21 mouse cellular contexts compared by ENCODE assay signal in the genomic region with DNA sequence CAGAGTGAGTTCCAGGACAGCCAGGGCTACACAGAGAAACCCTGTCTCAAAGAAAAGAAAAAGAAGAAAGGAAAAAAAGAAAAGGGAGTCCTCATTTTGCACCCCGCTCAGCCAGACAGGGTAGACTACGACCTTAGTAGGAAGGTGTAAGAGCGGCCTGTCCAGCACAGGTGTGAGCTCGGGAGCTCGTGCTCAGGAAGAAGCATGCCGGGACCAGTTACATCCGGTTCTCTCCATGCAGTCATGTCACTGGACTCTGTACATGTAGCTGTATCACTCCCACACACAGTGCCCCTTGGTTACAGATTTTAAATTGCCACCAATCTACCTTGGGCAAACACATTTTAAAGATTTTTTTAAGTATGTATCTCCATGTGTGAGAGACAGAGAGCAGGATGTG.
A peak's percentile ranks its signal among the peaks of the same experiment; 100 is the strongest.
DNase-seq lines count a peak whose midpoint lies in the region; ATAC-seq and TF ChIP-seq lines count a peak whose summit lies in the region.
"Had no signal": no experiment of that assay in that cellular context is flagged by ENCODE, and none has a peak within 500 bp of the region (broad histone marks: within the 10 kb centered on the region; RNA-seq: fewer than 3 reads in every experiment).

No protein-coding gene starts in this region.

- H3K9ac ChIP-seq in intestine, embryonic 16.5 days (ENCODE audit: low read depth, low read length): no peak overlapping the region
- no peak overlapping the region for H3K9ac ChIP-seq in intestine, embryonic 15.5 days
- H3K9ac ChIP-seq in kidney, embryonic 16.5 days (replicated peaks; ENCODE audit: low read length): no peak overlapping the region
- no peak overlapping the region for H3K9ac ChIP-seq in kidney, embryonic 14.5 days (ENCODE audit: low read depth, low read length)
- H3K9ac ChIP-seq in stomach, postnatal 0 days (ENCODE audit: low read length): no peak overlapping the region
- H3K9ac ChIP-seq: heart, embryonic 13.5 days; hindbrain, embryonic 13.5 days had no signal

- no peak overlapping the region for H3K4me2 ChIP-seq in intestine, embryonic 16.5 days (ENCODE audit: low read depth, low read length)
- H3K4me2 ChIP-seq in intestine, embryonic 15.5 days (replicated peaks): no peak overlapping the region
- H3K4me2 ChIP-seq in kidney, embryonic 16.5 days (replicated peaks; ENCODE audit: low read depth, low read length): no peak overlapping the region
- H3K4me2 ChIP-seq in kidney, embryonic 14.5 days (replicated peaks; ENCODE audit: low read depth, low read length): no peak overlapping the region
- H3K4me2 ChIP-seq in stomach, postnatal 0 days (replicated peaks; ENCODE audit: low read depth): no peak overlapping the region
- H3K4me2 ChIP-seq: heart, embryonic 13.5 days; hindbrain, embryonic 13.5 days had no signal

- H3K36me3 ChIP-seq in intestine, embryonic 16.5 days (ENCODE audit: control insufficient read depth, insufficient read depth, low read length): no peaks in the 10 kb centered on the region
- no peaks in the 10 kb centered on the region for H3K36me3 ChIP-seq in intestine, embryonic 15.5 days
- H3K36me3 ChIP-seq in kidney, embryonic 16.5 days (ENCODE audit: insufficient read depth, low read length): no peaks in the 10 kb centered on the region
- H3K36me3 ChIP-seq in kidney, embryonic 14.5 days (ENCODE audit: control insufficient read depth, insufficient read depth, low read length): no peaks in the 10 kb centered on the region
- no peaks in the 10 kb centered on the region for H3K36me3 ChIP-seq in stomach, postnatal 0 days (ENCODE audit: control insufficient read depth, insufficient read depth, low read length)
- H3K36me3 ChIP-seq: embryonic facial prominence, embryonic 10.5 days; heart, embryonic 13.5 days; hindbrain, embryonic 13.5 days had no signal

- no peak overlapping the region for H3K27ac ChIP-seq in intestine, embryonic 16.5 days (ENCODE audit: low read length)
- H3K27ac ChIP-seq in intestine, embryonic 15.5 days: no peak overlapping the region
- H3K27ac ChIP-seq in kidney, embryonic 16.5 days (ENCODE audit: low read length): no peak overlapping the region
- H3K27ac ChIP-seq in kidney, embryonic 14.5 days (ENCODE audit: low read depth, low read length): no peak overlapping the region
- H3K27ac ChIP-seq in stomach, postnatal 0 days (replicated peaks): no peak overlapping the region
- H3K27ac ChIP-seq: embryonic facial prominence, embryonic 10.5 days; heart, embryonic 13.5 days; hindbrain, embryonic 13.5 days had no signal

- DNase-seq in kidney, postnatal 10 days: peak; percentile 47
- no peak for DNase-seq in stomach, postnatal 0 days (ENCODE audit: low spot score)
- DNase-seq in ovary, postnatal 10 days (ENCODE audit: low spot score): no peak
- DNase-seq: adrenal gland, adult 2 months; adrenal gland, postnatal 25 days; cerebellum, adult 18-20 months; cerebellum, adult 9-11 months; gastrocnemius, postnatal 36 days; heart, adult 11 months; heart, postnatal 36 days had no signal

- H3K4me1 ChIP-seq in intestine, embryonic 16.5 days (ENCODE audit: control insufficient read depth, insufficient read depth, low read length): 0 out of 2 replicates have a peak, but pooled peaks cover 3% of the 10 kb centered on the region
- no peaks in the 10 kb centered on the region for H3K4me1 ChIP-seq in intestine, embryonic 15.5 days (replicated peaks)
- H3K4me1 ChIP-seq in kidney, embryonic 16.5 days (ENCODE audit: insufficient read depth, low read length): no peaks in the 10 kb centered on the region
- H3K4me1 ChIP-seq in kidney, embryonic 14.5 days (ENCODE audit: control insufficient read depth, insufficient read depth, low read length): no peaks in the 10 kb centered on the region
- no peaks in the 10 kb centered on the region for H3K4me1 ChIP-seq in stomach, postnatal 0 days (replicated peaks; ENCODE audit: control insufficient read depth, insufficient read depth)
- H3K4me1 ChIP-seq: embryonic facial prominence, embryonic 10.5 days; heart, embryonic 13.5 days; hindbrain, embryonic 13.5 days had no signal

- H3K4me3 ChIP-seq in intestine, embryonic 16.5 days (ENCODE audit: low read length): no peak overlapping the region
- H3K4me3 ChIP-seq in intestine, embryonic 15.5 days (replicated peaks): no peak overlapping the region
- no peak overlapping the region for H3K4me3 ChIP-seq in kidney, embryonic 16.5 days (ENCODE audit: low read length)
- H3K4me3 ChIP-seq in kidney, embryonic 14.5 days (ENCODE audit: low read length): no peak overlapping the region
- no peak overlapping the region for H3K4me3 ChIP-seq in stomach, postnatal 0 days (ENCODE audit: low read depth, low read length)
- H3K4me3 ChIP-seq: embryonic facial prominence, embryonic 10.5 days; heart, embryonic 13.5 days; hindbrain, embryonic 13.5 days had no signal

- H3K9me3 ChIP-seq in intestine, embryonic 16.5 days (ENCODE audit: control insufficient read depth, low read length): no peaks in the 10 kb centered on the region
- no peaks in the 10 kb centered on the region for H3K9me3 ChIP-seq in intestine, embryonic 15.5 days
- H3K9me3 ChIP-seq in kidney, embryonic 16.5 days (ENCODE audit: low read length): no peaks in the 10 kb centered on the region
- H3K9me3 ChIP-seq in kidney, embryonic 14.5 days (ENCODE audit: control insufficient read depth, low read length): no peaks in the 10 kb centered on the region
- H3K9me3 ChIP-seq in stomach, postnatal 0 days (ENCODE audit: control insufficient read depth, low read length): no peaks in the 10 kb centered on the region
- H3K9me3 ChIP-seq: embryonic facial prominence, embryonic 10.5 days; heart, embryonic 13.5 days; hindbrain, embryonic 13.5 days had no signal

- WGBS in intestine, embryonic 16.5 days: 92% methylated on average over 7 of the region's 7 CpGs
- 91% methylated on average over 7 of the region's 7 CpGs for WGBS in intestine, embryonic 15.5 days
- 84% methylated on average over 7 of the region's 7 CpGs for WGBS in kidney, embryonic 16.5 days
- WGBS in kidney, embryonic 14.5 days: 94% methylated on average over 7 of the region's 7 CpGs
- 90% methylated on average over 7 of the region's 7 CpGs for WGBS in stomach, postnatal 0 days

- TF ChIP-seq CTCF in stomach, postnatal 0 days (IDR thresholded peaks at IDR 0.05; ENCODE audit: low read depth): no peak

- TF ChIP-seq EP300 in stomach, postnatal 0 days (optimal IDR thresholded peaks at IDR 0.05): no peak

- H3K27me3 ChIP-seq in intestine, embryonic 16.5 days (replicated peaks; ENCODE audit: control insufficient read depth, insufficient read depth, low read length): no peaks in the 10 kb centered on the region
- no peaks in the 10 kb centered on the region for H3K27me3 ChIP-seq in intestine, embryonic 15.5 days (replicated peaks)
- H3K27me3 ChIP-seq in kidney, embryonic 16.5 days (ENCODE audit: insufficient read depth, low read length): no peaks in the 10 kb centered on the region
- H3K27me3 ChIP-seq in kidney, embryonic 14.5 days (ENCODE audit: control insufficient read depth, insufficient read depth, low read length): no peaks in the 10 kb centered on the region
- H3K27me3 ChIP-seq in stomach, postnatal 0 days (ENCODE audit: control insufficient read depth, insufficient read depth, low read length): no peaks in the 10 kb centered on the region
- H3K27me3 ChIP-seq: CH12.LX; heart, embryonic 13.5 days; hindbrain, embryonic 13.5 days; Patski had no signal

- peak; percentile 66 for ATAC-seq in intestine, embryonic 16.5 days
- no peak; the same call in 1 of the 2 replicates for ATAC-seq in intestine, embryonic 15.5 days
- peak; percentile 64; the same call in 1 of the 2 replicates for ATAC-seq in kidney, embryonic 16.5 days (ENCODE audit: low FRiP score, low TSS enrichment)
- no peak for ATAC-seq in kidney, embryonic 14.5 days (ENCODE audit: low FRiP score, low TSS enrichment)
- peak; percentile 42; the same call in 1 of the 2 replicates for ATAC-seq in stomach, postnatal 0 days (ENCODE audit: low FRiP score, low TSS enrichment)
- ATAC-seq: activated CD4-positive, CD25-positive, alpha-beta regulatory T cell, adult 4 months; forebrain, embryonic 14.5 days; Patski had no signal

Comparison
In these comparisons a context has a peak if more than half of its experiments do, and no peak if none do; other contexts are left out.
1. ATAC-seq: peak in intestine, embryonic 16.5 days (single experiment), kidney, embryonic 16.5 days (single experiment) and stomach, postnatal 0 days (single experiment); none in intestine, embryonic 15.5 days (single experiment) and kidney, embryonic 14.5 days (single experiment).